Mouse (Mus musculus): ENCODE results near the gene Rgr.
"Not testable (repeated sequence)": the region's sequence is repeated elsewhere in the genome, so short reads cannot be mapped to it uniquely, and the experiment has no call there.

Rgr gene

DNA sequence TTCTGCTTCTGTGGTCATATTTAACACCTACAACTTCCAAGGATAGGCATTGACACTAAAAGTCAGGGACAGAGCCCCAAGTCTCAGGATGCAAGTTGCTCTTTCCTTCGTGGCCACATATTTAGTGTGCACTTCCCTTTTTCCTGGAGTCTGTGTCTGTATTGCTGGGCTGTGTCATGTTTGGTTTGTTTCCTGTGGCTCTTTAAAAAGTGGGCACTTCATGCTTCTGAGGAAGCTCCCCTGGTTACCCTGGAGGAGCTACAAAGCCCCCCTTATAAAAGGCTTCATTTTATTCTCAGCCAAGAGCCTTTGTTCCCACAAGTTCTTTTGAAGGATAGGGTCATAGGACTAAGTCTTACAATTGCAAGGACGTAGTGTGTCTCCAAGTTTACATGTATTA, 45.9 kb downstream of the Rgr start:
- no peak for DNase-seq (ENCODE audit: low spot score in 2 of 2)

DNA sequence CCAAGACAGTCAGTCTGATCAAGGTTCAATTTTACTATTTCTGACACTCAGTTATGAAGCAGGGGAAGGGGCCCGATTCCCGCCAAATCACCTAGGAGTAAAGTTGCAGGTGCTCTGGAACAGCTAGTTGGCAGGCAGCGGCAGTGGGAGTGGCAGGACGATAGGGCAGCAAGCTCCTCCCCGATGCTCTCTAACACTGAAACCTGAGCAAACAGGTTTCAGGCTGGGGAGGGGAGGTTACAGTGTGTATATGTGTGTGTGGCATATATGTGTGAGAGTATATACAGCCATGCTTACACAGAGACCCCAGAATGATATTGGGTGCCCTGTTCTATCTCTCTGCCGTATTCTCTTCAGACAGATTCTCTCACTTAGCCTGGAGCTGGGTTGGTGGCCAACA, 48.0 kb downstream of the Rgr start:
- DNase-seq (ENCODE audit: low spot score in 2 of 2), result not testable (repeated sequence)

DNA sequence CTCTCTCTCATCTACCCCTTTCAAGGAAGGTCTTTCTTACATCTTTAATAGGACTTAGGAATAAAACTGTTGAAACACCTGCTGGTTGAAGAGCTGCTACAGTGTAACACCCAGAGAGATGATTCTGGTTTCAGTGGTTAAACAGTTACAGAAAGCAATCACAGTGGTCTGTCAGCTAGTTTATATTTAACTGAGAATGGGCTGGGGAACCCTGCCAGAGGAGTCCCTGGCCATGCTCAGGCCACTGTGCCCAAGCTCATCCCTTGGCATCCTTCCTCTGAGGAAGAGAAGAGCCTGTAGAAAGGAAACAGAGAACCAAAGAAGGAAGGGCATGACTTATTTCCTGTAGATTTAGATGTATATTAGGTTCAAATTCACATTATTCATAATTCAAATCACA, 59.0 kb downstream of the Rgr start:
- no peak for DNase-seq (ENCODE audit: low spot score in 2 of 2)

DNA sequence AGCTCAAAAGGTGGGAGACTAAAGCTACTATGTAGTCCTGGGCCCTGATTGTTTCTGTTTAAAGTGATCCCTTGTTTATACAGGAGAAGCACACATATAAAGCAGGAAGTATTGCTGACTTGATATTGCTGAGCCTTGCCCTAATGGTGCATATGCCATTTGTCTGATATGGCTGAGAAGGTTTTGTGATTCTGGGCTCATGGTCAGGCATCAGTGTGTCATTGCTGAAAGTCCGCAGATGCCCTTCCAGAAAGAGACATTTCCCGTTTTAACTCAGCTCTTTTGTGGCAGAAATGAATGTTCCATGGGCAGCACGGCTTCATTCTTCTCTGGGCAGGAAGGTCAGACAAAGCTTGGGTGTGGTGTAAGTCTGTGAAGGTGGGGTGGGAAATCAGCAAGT, 63.1 kb downstream of the Rgr start:
- no peak for DNase-seq (ENCODE audit: low spot score in 2 of 2)

Data from spleen, postnatal 14 days (tissue).